Mouse (Mus musculus) kidney, embryonic 15.5 days (tissue): ENCODE results near the gene Cldn19. TPM values are rescaled to one million over a fixed set of nuclear protein-coding genes. Genes with fewer than 3 reads are reported as not detected.
A peak's percentile ranks its signal among the peaks of the same experiment; 100 is the strongest.
"Not testable (repeated sequence)": the region's sequence is repeated elsewhere in the genome, so short reads cannot be mapped to it uniquely, and the experiment has no call there.

Experiments used
- ATAC-seq: fragments of 200-750 bp; cut with Nextera tagmentation; replicated peaks from 2 replicates; pipeline ENCODE4 v1.8.0; 2017; ENCODE audit warnings: moderate TSS enrichment; ENCODE audit not compliant: low FRiP score
- H3K27ac ChIP-seq: fragments of 300-500 bp; sonication (generic); 2 replicates; pipeline ENCODE4 v1.5.1; 2015; ENCODE audit warnings: mild to moderate bottlenecking, inconsistent platforms
- H3K27me3 ChIP-seq: fragments of 300-500 bp; sonication (generic); 2 replicates; pipeline ENCODE4 v1.6.1; 2015; ENCODE audit warnings: inconsistent platforms
- H3K36me3 ChIP-seq: fragments of 300-500 bp; sonication (generic); 2 replicates; pipeline ENCODE4 v1.6.1; 2015; ENCODE audit warnings: inconsistent platforms
- H3K4me1 ChIP-seq: fragments of 300-500 bp; sonication (generic); 2 replicates; pipeline ENCODE4 v1.6.1; 2015; ENCODE audit warnings: inconsistent platforms
- H3K4me2 ChIP-seq: fragments of 300-500 bp; sonication (generic); 2 replicates; pipeline ENCODE4 v1.6.1; 2015; ENCODE audit warnings: moderate library complexity, mild to moderate bottlenecking, inconsistent platforms
- H3K4me3 ChIP-seq: fragments of 300-500 bp; sonication (generic); replicated peaks from 2 replicates; pipeline ENCODE4 v1.5.1; 2015; ENCODE audit warnings: mild to moderate bottlenecking, inconsistent platforms
- H3K9ac ChIP-seq: fragments of 300-500 bp; sonication (generic); 2 replicates; pipeline ENCODE4 v1.6.1; 2015; ENCODE audit warnings: mild to moderate bottlenecking, inconsistent platforms
- H3K9me3 ChIP-seq: fragments of 300-500 bp; sonication (generic); replicated peaks from 2 replicates; pipeline ENCODE4 v1.6.1; 2016; ENCODE audit warnings: inconsistent platforms
- WGBS: fragments of 180-500 bp; shearing (Covaris S2); methylation state at CpG from one replicate; pipeline ENCODE4 v1.1.7; 2015; ENCODE audit warnings: mixed read lengths; 5-methylcytosine and 5-hydroxymethylcytosine counted together
- polyA plus RNA-seq: library from polyadenylated mRNA; unstranded; fragments of >200 nt; fragmentation: Nextera tagmentation; extraction: Ambion mirVana; gene quantifications from 2 replicates; pipeline ENCODE4 v1.2.1, GENCODE M21; 2015

The Cldn19 gene
- polyA plus RNA-seq, 1 experiment from 2014 or later = 13.3 TPM

DNA sequence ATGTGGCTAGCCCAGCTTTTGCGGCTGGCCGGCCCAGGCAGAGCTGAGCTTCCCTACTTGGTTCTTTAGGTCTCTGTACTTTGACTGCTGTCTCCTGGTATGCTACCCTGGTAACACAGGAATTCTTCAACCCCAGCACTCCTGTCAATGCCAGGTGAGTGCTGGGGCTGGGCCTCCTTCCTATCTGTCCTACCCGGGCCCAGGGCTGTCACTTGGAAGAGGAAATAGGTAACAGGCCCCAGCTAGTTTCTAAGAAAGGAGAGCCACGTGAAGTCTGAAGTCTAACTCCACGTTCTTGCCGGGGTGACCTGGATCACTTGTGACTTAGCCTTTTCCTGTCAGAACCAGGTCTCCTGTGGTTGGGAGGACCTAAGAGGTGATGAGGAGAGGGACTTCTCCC, 1.9 kb downstream of the Cldn19 start:
- WGBS = 81% methylated on average over 6 of the region's 6 CpGs
- Histone ChIP-seq H3K9me3 (no peaks in the 10 kb centered on the region), H3K27me3 (no peaks in the 10 kb centered on the region), H3K4me3 (0 out of 2 replicates have a peak overlapping the region, but pooled peaks have one; percentile 14), H3K9ac (no peak overlapping the region), H3K36me3 (no peaks in the 10 kb centered on the region), H3K4me2 (peak overlapping the region; percentile 31; the same call in 1 of the 2 replicates), H3K27ac (peak overlapping the region; percentile 50; the same call in 1 of the 2 replicates), H3K4me1 (peaks cover 61% of the 10 kb centered on the region)
- no peak for ATAC-seq

DNA sequence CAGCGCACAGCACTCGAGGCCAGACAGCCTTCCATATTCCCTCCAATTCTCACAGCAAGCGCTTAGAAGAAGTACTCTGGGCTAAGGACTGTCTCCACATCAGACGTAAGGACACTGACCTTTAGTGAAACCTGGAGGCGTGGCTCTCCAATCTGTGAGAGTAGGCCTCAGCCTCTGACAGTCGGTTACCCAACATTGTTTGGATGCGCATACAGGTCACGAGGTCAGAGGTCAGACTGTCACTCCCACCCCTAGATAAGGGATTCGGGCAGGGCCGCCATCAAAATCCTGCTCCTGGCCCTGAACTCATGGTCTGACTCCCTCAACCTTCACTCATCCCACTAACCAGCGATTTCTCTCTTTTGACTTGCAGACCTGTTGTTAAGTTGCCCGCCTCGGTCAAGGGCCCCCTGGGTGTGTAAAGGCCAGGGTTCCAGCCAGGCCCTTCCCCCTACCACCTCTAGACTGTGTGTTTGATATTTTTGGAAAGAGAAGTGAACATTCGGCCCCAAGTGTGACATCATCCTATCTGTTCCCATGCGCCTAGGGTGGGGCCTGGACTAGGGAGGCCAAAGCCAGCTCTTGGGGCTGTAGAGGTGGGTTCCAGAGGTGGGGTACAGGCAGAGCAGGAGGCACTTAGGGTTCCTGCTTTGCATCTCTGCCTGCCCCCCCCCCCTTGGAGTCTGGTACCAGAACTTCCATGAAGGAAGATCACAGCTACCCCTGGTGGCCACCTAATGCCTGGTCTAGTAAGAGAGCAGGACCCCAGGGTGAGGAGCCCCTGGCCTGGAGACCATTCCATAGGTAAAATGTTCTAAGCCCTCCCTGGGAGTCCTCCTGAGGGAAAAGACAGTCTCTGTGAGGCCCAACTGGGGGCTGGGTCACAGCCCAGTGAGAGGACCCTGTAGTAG, 4.4 kb downstream of the Cldn19 start:
- no peak overlapping the region for H3K4me2 ChIP-seq
- no peaks in the 10 kb centered on the region for H3K9me3 ChIP-seq
- H3K36me3 ChIP-seq = no peaks in the 10 kb centered on the region
- no peak overlapping the region for H3K9ac ChIP-seq
- no peaks in the 10 kb centered on the region for H3K27me3 ChIP-seq
- WGBS = 84% methylated on average over 15 of the region's 15 CpGs
- H3K4me1 ChIP-seq = peaks cover 38% of the 10 kb centered on the region
- no peak overlapping the region for H3K4me3 ChIP-seq
- H3K27ac ChIP-seq = no peak overlapping the region
- no peak for ATAC-seq

DNA sequence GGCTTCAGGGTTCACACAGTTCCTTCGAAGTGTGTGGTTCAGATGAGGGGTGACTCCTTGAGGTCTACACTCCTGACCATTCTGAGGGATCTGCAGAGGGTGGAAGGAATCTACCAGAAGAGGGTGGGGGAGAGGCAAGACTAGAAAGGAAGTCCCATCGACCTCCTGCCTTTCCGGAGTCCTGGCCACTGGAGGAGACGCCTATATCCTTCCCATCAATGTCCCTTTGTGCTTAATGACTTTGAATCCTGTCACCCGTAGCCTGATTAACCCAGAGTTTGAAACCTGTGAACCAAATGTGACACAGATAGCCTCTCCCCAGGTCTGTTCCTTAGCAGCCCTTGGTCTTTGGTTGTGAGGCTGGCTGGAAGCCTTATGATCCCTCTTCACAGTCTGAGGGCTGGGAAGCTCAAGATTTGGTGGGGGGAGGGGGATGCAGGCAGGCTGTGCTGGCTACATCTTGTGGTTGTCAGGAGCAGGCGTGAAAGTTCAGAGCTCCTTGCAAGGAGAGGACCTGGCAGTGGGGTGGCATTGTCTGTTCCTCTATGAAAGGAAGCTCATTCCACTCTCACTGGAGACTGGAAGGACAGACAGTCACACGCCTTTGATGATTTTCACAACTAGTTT, 6.0 kb downstream of the Cldn19 start:
- Histone ChIP-seq H3K4me2 (no peak overlapping the region), H3K4me1 (peaks cover 26% of the 10 kb centered on the region), H3K27ac (no peak overlapping the region), H3K9ac (no peak overlapping the region), H3K36me3 (no peaks in the 10 kb centered on the region), H3K9me3 (no peaks in the 10 kb centered on the region), H3K4me3 (no peak overlapping the region), H3K27me3 (no peaks in the 10 kb centered on the region)
- 41% methylated on average over 7 of the region's 7 CpGs for WGBS
- no peak; the same call in 1 of the 2 replicates for ATAC-seq

DNA sequence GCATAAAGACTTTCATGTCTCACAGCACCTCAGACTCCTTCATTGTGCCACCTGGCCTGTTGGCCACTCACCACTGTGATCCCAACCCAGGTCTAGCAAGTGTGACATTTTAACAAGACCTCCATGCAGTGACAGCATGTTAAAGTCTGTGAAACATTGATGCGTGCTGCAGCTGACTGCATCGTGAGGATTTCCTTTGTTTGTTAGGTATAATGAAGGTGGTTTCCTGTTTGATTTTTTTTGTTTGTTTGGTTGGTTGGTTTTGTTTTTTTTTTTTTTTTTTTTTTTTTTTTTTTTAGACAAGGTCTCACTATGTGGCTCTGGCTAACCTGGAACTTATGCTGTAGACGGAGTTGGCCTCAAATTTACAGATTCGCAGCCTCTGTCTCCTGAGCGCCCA, 7.3 kb downstream of the Cldn19 start:
- Histone ChIP-seq H3K4me2 (no peak overlapping the region), H3K27ac (no peak overlapping the region), H3K36me3 (no peaks in the 10 kb centered on the region), H3K27me3 (no peaks in the 10 kb centered on the region), H3K9ac (no peak overlapping the region), H3K4me1 (peaks cover 19% of the 10 kb centered on the region), H3K9me3 (no peaks in the 10 kb centered on the region), H3K4me3 (no peak overlapping the region)
- ATAC-seq = no peak
- WGBS = 92% methylated on average over 5 of the region's 5 CpGs

DNA sequence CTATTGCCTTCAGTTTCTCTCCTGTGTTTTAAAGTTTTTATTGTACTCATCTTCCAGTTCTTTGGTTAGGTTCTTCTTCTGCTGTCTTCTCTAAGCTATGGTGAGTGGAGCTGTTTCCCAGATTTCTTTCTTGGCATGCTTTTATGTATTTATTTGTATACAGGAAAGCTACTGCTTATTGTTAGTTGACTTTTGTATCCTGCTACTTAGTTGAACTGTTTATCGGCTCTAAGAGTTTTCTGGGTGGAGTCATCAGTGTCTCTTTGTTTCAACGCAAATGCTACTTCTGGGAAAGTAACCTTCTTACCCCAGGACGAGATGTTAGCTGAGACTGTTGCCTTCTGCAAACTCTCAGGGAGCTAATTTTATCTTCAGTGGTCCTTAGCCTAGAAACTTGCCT, 8.2 kb downstream of the Cldn19 start:
- no peaks in the 10 kb centered on the region for H3K27me3 ChIP-seq
- no peak overlapping the region for H3K4me2 ChIP-seq
- H3K36me3 ChIP-seq = no peaks in the 10 kb centered on the region
- peaks cover 16% of the 10 kb centered on the region for H3K4me1 ChIP-seq
- H3K4me3 ChIP-seq = no peak overlapping the region
- H3K9me3 ChIP-seq = no peaks in the 10 kb centered on the region
- no peak overlapping the region for H3K9ac ChIP-seq
- no peak overlapping the region for H3K27ac ChIP-seq
- 74% methylated on average over 3 of the region's 3 CpGs for WGBS
- no peak for ATAC-seq

DNA sequence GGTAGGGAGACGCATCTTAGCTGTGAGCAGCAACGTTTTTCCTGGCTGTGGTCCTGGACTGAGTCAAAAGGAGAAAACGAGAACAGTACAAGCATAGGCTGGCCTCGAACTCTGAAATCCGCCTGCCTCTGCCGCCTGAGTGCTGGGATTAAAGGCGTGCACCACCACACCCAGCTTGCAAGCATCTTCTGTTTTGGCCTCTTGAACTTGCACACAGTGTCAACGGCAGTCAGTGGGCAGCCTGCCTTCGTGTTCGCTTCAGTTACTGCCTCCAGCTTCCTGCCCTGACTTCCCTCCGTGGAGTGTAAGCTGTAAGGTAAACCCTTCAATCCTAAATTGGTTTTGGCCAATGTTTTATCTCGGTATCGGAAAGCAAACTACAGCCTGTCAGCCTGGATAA, 11.4 kb downstream of the Cldn19 start:
- H3K27me3 ChIP-seq = no peaks in the 10 kb centered on the region
- ATAC-seq = no peak
- peaks cover 3% of the 10 kb centered on the region; the same call in 1 of the 2 replicates for H3K4me1 ChIP-seq
- H3K9me3 ChIP-seq = no peaks in the 10 kb centered on the region
- H3K9ac ChIP-seq = no peak overlapping the region
- 0 out of 2 replicates have a peak overlapping the region, but pooled peaks have one; percentile 32 for H3K27ac ChIP-seq
- H3K36me3 ChIP-seq = peaks cover 24% of the 10 kb centered on the region
- no peak overlapping the region for H3K4me2 ChIP-seq
- WGBS = 69% methylated on average over 13 of the region's 13 CpGs
- no peak overlapping the region for H3K4me3 ChIP-seq

DNA sequence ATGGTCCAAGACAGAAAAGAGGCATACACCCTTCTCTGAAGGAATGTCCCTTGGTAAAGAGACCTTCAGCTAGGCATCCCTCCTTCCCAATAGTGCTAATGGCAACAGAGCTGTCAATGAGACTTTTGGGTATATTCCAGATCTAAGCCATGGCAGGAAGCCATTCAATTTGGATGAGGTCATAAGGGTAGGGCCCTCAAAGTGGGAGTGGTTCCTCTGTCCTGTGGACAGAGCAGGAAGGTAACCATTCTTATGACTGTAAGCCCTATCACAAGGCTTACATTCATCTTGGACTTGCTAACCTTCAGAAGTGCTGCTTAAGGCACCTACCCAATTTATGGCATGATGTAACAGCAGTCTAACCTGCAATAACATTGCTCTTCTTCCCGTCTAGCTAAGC, 19.4 kb downstream of the Cldn19 start:
- Histone ChIP-seq H3K4me1 (no peaks in the 10 kb centered on the region), H3K4me3 (no peak overlapping the region), H3K4me2 (no peak overlapping the region), H3K36me3 (peaks cover 95% of the 10 kb centered on the region), H3K27me3 (no peaks in the 10 kb centered on the region), H3K27ac (peak overlapping the region; percentile 5; the same call in 1 of the 2 replicates), H3K9ac (no peak overlapping the region), H3K9me3 (no peaks in the 10 kb centered on the region)
- 79% methylated on average over 1 of the region's 1 CpGs for WGBS
- no peak for ATAC-seq

DNA sequence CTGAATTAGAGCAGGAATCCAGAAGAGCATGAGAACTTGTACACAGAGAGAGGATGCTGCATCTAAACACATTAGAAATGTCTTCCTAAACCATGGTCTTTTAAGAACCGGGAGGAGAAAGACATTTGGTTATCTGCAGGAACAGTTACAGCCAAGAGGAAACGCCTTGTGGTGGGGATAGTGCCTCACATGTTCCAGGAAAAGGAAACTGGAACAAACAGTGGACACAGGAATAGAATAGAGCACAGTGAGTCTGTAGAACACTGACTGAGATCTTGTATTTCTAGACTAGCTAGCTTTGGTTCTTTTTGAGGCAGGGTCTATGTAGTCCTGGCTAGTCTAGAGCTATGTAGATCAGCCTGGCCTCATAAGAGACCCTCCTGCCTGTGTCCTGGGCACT, 20.0 kb downstream of the Cldn19 start:
- H3K27ac ChIP-seq = peak overlapping the region; percentile 59; the same call in 1 of the 2 replicates
- 81% methylated on average over 2 of the region's 2 CpGs for WGBS
- no peak overlapping the region for H3K4me3 ChIP-seq
- no peak overlapping the region for H3K9ac ChIP-seq
- H3K4me2 ChIP-seq = no peak overlapping the region
- peaks cover 95% of the 10 kb centered on the region for H3K36me3 ChIP-seq
- no peaks in the 10 kb centered on the region for H3K4me1 ChIP-seq
- H3K27me3 ChIP-seq = no peaks in the 10 kb centered on the region
- ATAC-seq = no peak
- H3K9me3 ChIP-seq = no peaks in the 10 kb centered on the region

DNA sequence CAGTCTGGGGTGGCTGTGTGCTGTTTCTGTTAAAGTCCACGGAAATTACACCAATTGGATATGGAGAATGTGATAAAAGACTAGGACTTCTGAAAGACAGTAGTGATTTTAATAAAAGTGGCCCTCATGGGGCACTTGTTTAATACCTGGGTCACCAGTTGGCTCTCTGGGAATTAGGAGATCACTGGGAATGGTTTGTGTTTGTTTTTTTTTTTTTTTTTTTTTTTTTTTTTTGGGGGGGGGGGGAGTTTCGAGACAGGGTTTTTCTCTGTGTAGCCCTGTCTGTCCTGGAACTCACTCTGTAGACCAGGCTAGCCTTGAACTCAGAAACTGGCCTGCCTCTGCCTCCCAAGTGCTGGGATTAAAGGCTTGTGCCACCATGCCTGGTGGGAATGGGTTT, 20.5 kb downstream of the Cldn19 start:
- Histone ChIP-seq H3K9me3 (no peaks in the 10 kb centered on the region), H3K4me3 (no peak overlapping the region), H3K4me2 (no peak overlapping the region), H3K27me3 (no peaks in the 10 kb centered on the region), H3K4me1 (no peaks in the 10 kb centered on the region), H3K36me3 (peaks cover 94% of the 10 kb centered on the region), H3K27ac (0 out of 2 replicates have a peak overlapping the region, but pooled peaks have one; percentile 59), H3K9ac (no peak overlapping the region)
- no peak for ATAC-seq
- WGBS = 83% methylated on average over 2 of the region's 2 CpGs

DNA sequence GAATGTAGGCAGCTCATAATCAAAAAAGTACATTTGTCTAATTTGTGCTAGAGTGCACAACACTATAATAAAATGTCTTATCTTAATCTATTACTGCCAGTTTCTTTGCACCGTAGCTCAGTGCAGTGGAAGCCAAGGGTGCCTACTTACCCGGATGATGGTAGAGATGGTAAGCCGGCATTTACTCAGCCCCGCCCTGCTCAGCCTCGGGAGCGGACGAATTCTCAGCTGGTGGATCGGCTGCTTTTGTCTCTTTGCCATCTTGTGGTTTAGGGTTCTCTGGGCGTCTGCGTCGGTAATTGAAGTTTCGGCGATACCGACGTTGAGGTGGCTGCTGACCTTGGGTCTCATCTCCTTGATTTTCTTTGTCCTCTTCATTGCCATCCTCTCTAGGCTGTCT, 23.6 kb downstream of the Cldn19 start:
- not testable (repeated sequence) for H3K9me3 ChIP-seq, H3K27ac ChIP-seq, H3K4me1 ChIP-seq, H3K4me2 ChIP-seq, ATAC-seq, H3K4me3 ChIP-seq, H3K27me3 ChIP-seq, H3K9ac ChIP-seq
- H3K36me3 ChIP-seq = peaks cover 94% of the 10 kb centered on the region
- WGBS = 92% methylated on average over 15 of the region's 15 CpGs

DNA sequence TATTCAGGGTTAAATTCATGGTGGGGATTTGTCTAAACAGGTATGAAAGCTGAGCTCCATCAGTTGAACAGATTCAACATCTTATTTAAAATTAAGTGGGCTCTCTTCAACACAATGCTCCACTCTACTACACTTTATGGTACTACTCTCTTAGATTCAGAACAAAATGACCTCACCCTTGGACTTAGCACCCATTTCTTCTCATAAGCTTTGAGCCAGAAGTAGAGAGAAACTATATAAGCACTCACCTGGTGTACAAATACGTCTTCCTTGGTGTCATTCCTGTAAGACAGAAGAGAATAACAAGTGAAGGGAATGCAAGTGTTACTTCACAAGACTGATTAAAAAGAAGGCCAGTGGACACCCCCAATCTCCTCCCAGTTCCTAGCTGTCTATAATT, 29.6 kb downstream of the Cldn19 start:
- peaks cover 30% of the 10 kb centered on the region for H3K4me1 ChIP-seq
- no peaks in the 10 kb centered on the region for H3K27me3 ChIP-seq
- no peak for ATAC-seq
- H3K9me3 ChIP-seq = no peaks in the 10 kb centered on the region
- H3K4me2 ChIP-seq = no peak overlapping the region
- peaks cover 86% of the 10 kb centered on the region for H3K36me3 ChIP-seq
- 0 out of 2 replicates have a peak overlapping the region, but pooled peaks have one; percentile 2 for H3K27ac ChIP-seq
- H3K4me3 ChIP-seq = no peak overlapping the region
- WGBS = 78% methylated on average over 1 of the region's 1 CpGs
- no peak overlapping the region for H3K9ac ChIP-seq

DNA sequence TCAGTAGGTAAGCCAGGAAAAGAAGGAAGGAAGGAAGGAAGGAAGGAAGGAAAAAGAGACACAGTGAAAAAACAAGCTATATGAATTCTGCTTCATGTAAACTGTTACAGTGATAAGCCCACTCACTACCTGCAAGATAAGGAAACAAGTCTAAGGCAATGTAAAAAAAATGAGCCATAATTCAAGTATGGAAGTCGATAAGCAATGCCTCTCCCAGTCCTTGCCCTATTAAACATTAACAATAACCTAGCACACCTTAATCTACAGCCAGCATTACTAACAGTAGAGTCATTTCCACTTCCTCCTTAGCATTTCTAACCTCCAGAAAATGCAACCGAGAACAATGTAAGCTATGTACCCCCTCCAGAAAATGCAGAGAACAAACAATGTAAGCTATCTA, 30.1 kb downstream of the Cldn19 start:
- Histone ChIP-seq H3K9ac (no peak overlapping the region), H3K4me3 (no peak overlapping the region), H3K4me2 (no peak overlapping the region), H3K9me3 (no peaks in the 10 kb centered on the region), H3K36me3 (peaks cover 86% of the 10 kb centered on the region), H3K27ac (peak overlapping the region; percentile 4; the same call in 1 of the 2 replicates), H3K27me3 (no peaks in the 10 kb centered on the region), H3K4me1 (peaks cover 31% of the 10 kb centered on the region)
- ATAC-seq = no peak
- WGBS = 44% methylated on average over 2 of the region's 2 CpGs
